Mouse (Mus musculus): ENCODE measurements around the gene Gm11099. TPM values are rescaled to one million over a fixed set of nuclear protein-coding genes. Genes with fewer than 3 reads are reported as not detected.

Gene Gm11099
- polyA plus RNA-seq, 1 experiment, result not detected

GRCm38 (mm10) chr2:58956351-58956750, 97.1 kb downstream of the Gm11099 start:
- no peak overlapping the region for H3K4me3 ChIP-seq (ENCODE audit: insufficient read depth, low read depth, low read length)
- no peak overlapping the region for H3K27ac ChIP-seq (ENCODE audit: insufficient read depth, low read depth, low read length)
- TF ChIP-seq CTCF (IDR thresholded peaks at IDR 0.05; ENCODE audit: insufficient read depth, low read depth, low read length), result no peak
- no peak for TF ChIP-seq POLR2A (IDR thresholded peaks at IDR 0.05; ENCODE audit: insufficient read depth, low read depth, low read length)
- 77% methylated on average over 2 of the region's 2 CpGs for whole genome bisulfite sequencing
- no peaks in the 10 kb centered on the region for H3K4me1 ChIP-seq (ENCODE audit: control insufficient read depth, insufficient read depth, low read length)

GRCm38 (mm10) chr2:58956770-58957300, 97.6 kb downstream of the Gm11099 start:
- H3K4me3 ChIP-seq (ENCODE audit: insufficient read depth, low read depth, low read length), result no peak overlapping the region
- H3K27ac ChIP-seq (ENCODE audit: insufficient read depth, low read depth, low read length), result no peak overlapping the region
- H3K4me1 ChIP-seq (ENCODE audit: control insufficient read depth, insufficient read depth, low read length), result no peaks in the 10 kb centered on the region
- WGBS, result 43% methylated on average over 2 of the region's 2 CpGs
- TF ChIP-seq POLR2A (IDR thresholded peaks at IDR 0.05; ENCODE audit: insufficient read depth, low read depth, low read length), result no peak
- no peak for TF ChIP-seq CTCF (IDR thresholded peaks at IDR 0.05; ENCODE audit: insufficient read depth, low read depth, low read length)
